Mouse (Mus musculus) CH12.LX (cell line): ENCODE results near the gene Arhgap4. TPM values are rescaled to one million over a fixed set of nuclear protein-coding genes. Genes with fewer than 3 reads are reported as not detected.

Experiments used
- DNase-seq: peaks from one replicate; pipeline ENCODE4 v3.0.0-alpha.2; 2013; ENCODE audit errors: extremely low read depth
- H3K27ac ChIP-seq: 2 replicates; pipeline ENCODE4 v1.5.1; 2012; ENCODE audit warnings: low read depth, mild to moderate bottlenecking, control low read depth, moderate library complexity; ENCODE audit not compliant: insufficient read depth
- H3K27me3 ChIP-seq: replicated peaks from 2 replicates; pipeline ENCODE3; 2012; ENCODE audit warnings: inconsistent platforms
- H3K36me3 ChIP-seq, 2 experiments: replicated peaks in 1 of 2; 2 replicates each; pipeline versions ENCODE3 to v1.6.1; 2012; ENCODE audit warnings: inconsistent platforms in 1 of 2, low read length in 1 of 2, mild to moderate bottlenecking in 1 of 2, mixed read lengths in 1 of 2, moderate library complexity in 1 of 2; ENCODE audit not compliant: control insufficient read depth in 1 of 2, insufficient read depth in 1 of 2
- H3K4me1 ChIP-seq, 2 experiments: 2 replicates each; pipeline ENCODE4 v1.6.1; 2012; ENCODE audit warnings: inconsistent platforms in 1 of 2, moderate library complexity in 1 of 2; ENCODE audit not compliant: insufficient read depth in 2 of 2, control insufficient read depth in 1 of 2
- H3K4me2 ChIP-seq: 2 replicates; pipeline ENCODE4 v1.6.1; 2012; ENCODE audit warnings: low read depth, mild to moderate bottlenecking, control low read depth; ENCODE audit not compliant: poor library complexity, insufficient read depth, severe bottlenecking
- H3K4me3 ChIP-seq, 3 experiments: fragments of 150-350 bp in 1 of 3; sonication (generic) in 1 of 3; replicated peaks in 1 of 3; 2 replicates each; pipeline versions ENCODE3 to v1.5.1; 2011 to 2012; ENCODE audit warnings: low read depth in 2 of 3, low read length in 2 of 3, mild to moderate bottlenecking in 2 of 3, moderate library complexity in 2 of 3, control low read depth in 1 of 3, improper control_type of control experiment in 1 of 3, inconsistent platforms in 1 of 3, mixed read lengths in 1 of 3; ENCODE audit not compliant: poor library complexity in 1 of 3
- H3K79me2 ChIP-seq: replicated peaks from 2 replicates; pipeline ENCODE4 v1.6.1; 2012; ENCODE audit warnings: mild to moderate bottlenecking, moderate library complexity; ENCODE audit not compliant: control insufficient read depth, poor library complexity, insufficient read depth, severe bottlenecking; ENCODE audit errors: extremely low read depth
- H3K9ac ChIP-seq: 2 replicates; pipeline ENCODE4 v1.6.1; 2012; ENCODE audit warnings: low read depth, mild to moderate bottlenecking, control low read depth, moderate library complexity; ENCODE audit not compliant: insufficient read depth
- H3K9me3 ChIP-seq: replicated peaks from 2 replicates; pipeline ENCODE3; 2012; ENCODE audit warnings: low read length, inconsistent platforms, mixed read lengths
- CTCF ChIP-seq, 2 experiments: IDR thresholded peaks in 1 of 2; conservative IDR thresholded peaks in 1 of 2; 2 replicates each; pipeline ENCODE4 v1.5.1; 2011 to 2012; ENCODE audit warnings: low read depth in 2 of 2, low read length in 2 of 2, improper control_type of control experiment in 1 of 2, inconsistent platforms in 1 of 2, mild to moderate bottlenecking in 1 of 2, moderate library complexity in 1 of 2
- ETS1 ChIP-seq: conservative IDR thresholded peaks from 2 replicates; pipeline ENCODE4 v1.6.1; 2012; ENCODE audit warnings: low read depth, mild to moderate bottlenecking, inconsistent platforms, low read length, improper control_type of control experiment, moderate library complexity
- MEF2A ChIP-seq: IDR thresholded peaks from 2 replicates; pipeline ENCODE4 v1.6.1; 2014; ENCODE audit warnings: low read depth, mild to moderate bottlenecking, inconsistent platforms, low read length, improper control_type of control experiment, borderline replicate concordance
- MYC ChIP-seq: IDR thresholded peaks from 2 replicates; pipeline ENCODE4 v1.6.1; 2011; ENCODE audit warnings: low read depth, mild to moderate bottlenecking, improper control_type of control experiment, low read length
- NELFE ChIP-seq: IDR thresholded peaks from 2 replicates; pipeline ENCODE4 v1.6.1; 2011; ENCODE audit warnings: low read depth, low read length, improper control_type of control experiment
- NRF1 ChIP-seq: IDR thresholded peaks from 2 replicates; pipeline ENCODE4 v1.6.1; 2014; ENCODE audit warnings: low read depth, mild to moderate bottlenecking, inconsistent platforms, low read length, improper control_type of control experiment, moderate library complexity
- POLR2A ChIP-seq: IDR thresholded peaks from 2 replicates; pipeline ENCODE4 v1.6.1; 2011; ENCODE audit warnings: low read depth, mild to moderate bottlenecking, improper control_type of control experiment, low read length
- RAD21 ChIP-seq: IDR thresholded peaks from 2 replicates; pipeline ENCODE4 v1.6.1; 2011; ENCODE audit warnings: low read depth, mild to moderate bottlenecking, low read length, improper control_type of control experiment, moderate library complexity
- SIN3A ChIP-seq: IDR thresholded peaks from 2 replicates; pipeline ENCODE4 v1.6.1; 2012; ENCODE audit warnings: low read length, improper control_type of control experiment, inconsistent platforms
- ZNF384 ChIP-seq: IDR thresholded peaks from 2 replicates; pipeline ENCODE4 v1.6.1; 2012; ENCODE audit warnings: low read depth, low read length, improper control_type of control experiment, inconsistent platforms
- dilution Hi-C: fragments of 300-500 bp; cut with MboI; formaldehyde crosslinking; loops from 2 replicates; pipeline ENCODE4 v1.14.3; 2020; ENCODE audit warnings: low sequenced_read_pairs; ENCODE audit not compliant: extremely low pct_unique_long_range_greater_than_20kb, extremely low pct_ligation_motif_present
- in situ Hi-C: fragments of 300-500 bp; cut with MboI; formaldehyde crosslinking; loops from 3 replicates; pipeline ENCODE4 v1.14.3; 2019; ENCODE audit warnings: low sequenced_read_pairs, low pct_ligation_motif_present, low pct_unique_long_range_greater_than_20kb, mixed read lengths
- polyA plus RNA-seq: library from polyadenylated mRNA; unstranded; fragments of >175 nt; gene quantifications from 2 replicates; pipeline ENCODE4 v1.2.1, GENCODE M21; 2012; ENCODE audit warnings: low read depth; ENCODE audit not compliant: insufficient read length
- total RNA-seq, 2 experiments: library from RNA; depleted of rRNA; stranded (reverse); fragments of 300-350 nt in 1 of 2; fragments of >200 nt in 1 of 2; gene quantifications; 2 replicates each; pipeline ENCODE4 v1.2.3; 2012 to 2014

The Arhgap4 gene
- total and polyA plus RNA-seq, 3 experiments, result 10.9 to 24.1 (median 14.3) TPM

DNA sequence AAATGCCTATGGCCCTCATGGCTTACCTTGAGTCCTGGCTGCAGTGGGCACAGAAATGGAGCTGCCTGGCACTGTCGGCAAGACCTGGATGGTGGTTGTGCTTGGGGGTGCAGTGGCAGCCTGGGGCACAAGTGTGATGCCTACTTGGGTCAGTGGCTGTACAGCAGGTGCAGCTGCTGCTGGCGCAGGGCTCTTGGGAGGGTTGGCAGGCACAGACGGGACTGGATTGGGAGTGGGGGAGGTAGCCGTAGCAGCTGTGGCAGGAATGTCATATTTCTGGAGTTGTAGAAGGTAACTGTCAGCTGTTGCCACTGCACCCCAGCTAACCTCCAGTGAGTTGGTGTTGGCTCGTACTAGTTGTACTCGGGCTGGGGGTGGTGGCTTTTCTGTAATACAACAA, 33.3 kb upstream of the Arhgap4 start:
- no peak overlapping the region for H3K4me3 ChIP-seq
- TF ChIP-seq NELFE, result no peak
- TF ChIP-seq, all 38 proteins: peak for 0
- Histone ChIP-seq H3K79me2 (peaks cover 15% of the 10 kb centered on the region), H3K36me3 (peaks cover 91 to 94% of the 10 kb centered on the region in 2 experiments), H3K4me2 (no peak overlapping the region), H3K4me1 (peaks cover under 1% of the 10 kb centered on the region in 2 experiments; a peak in 1 of 4 replicates), H3K27ac (no peak overlapping the region), H3K9ac (no peak overlapping the region), H3K27me3 (no peaks in the 10 kb centered on the region), H3K9me3 (no peaks in the 10 kb centered on the region)
- no peak for DNase-seq
- dilution Hi-C loops, result no loop called here
- in situ Hi-C loops, result no loop called here

DNA sequence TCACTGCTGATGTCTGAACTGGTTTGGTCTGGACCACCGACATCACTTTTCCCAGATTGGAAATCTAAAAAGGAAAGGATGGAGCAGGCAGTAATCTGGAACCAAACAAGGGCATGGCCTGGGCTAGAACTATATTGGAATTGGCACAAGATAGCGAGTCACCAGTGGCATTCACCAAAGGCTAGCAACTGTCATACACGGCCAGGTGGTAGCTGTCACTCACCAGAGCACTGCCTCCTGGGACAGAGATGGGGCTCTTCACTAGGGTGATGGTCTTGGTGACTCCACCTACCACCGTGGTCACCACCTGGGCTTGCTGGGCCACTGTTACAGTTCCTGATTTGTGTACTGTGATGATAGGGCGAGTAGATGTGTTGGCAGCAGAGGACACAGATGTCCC, 30.9 kb upstream of the Arhgap4 start:
- Histone ChIP-seq H3K27me3 (no peaks in the 10 kb centered on the region), H3K36me3 (peaks cover 93 to 94% of the 10 kb centered on the region in 2 experiments), H3K9ac (no peak overlapping the region), H3K4me2 (no peak overlapping the region), H3K4me3 (no peak overlapping the region), H3K9me3 (no peaks in the 10 kb centered on the region), H3K4me1 (peaks cover 12 to 19% of the 10 kb centered on the region in 2 experiments), H3K79me2 (peaks cover 3% of the 10 kb centered on the region), H3K27ac (no peak overlapping the region)
- DNase-seq, result no peak
- dilution Hi-C loops (no loop called here), in situ Hi-C loops (no loop called here)
- no peak for TF ChIP-seq SIN3A
- TF ChIP-seq NRF1, result no peak
- no peak for TF ChIP-seq MYC
- no peak for TF ChIP-seq POLR2A
- TF ChIP-seq MEF2A, result no peak
- no peak for TF ChIP-seq CTCF (conservative IDR thresholded peaks at IDR 0.05 in 1 of 2, IDR thresholded peaks at IDR 0.05 in 1 of 2; ENCODE audit: low read depth in 2 of 2, low read length in 2 of 2)
- no peak for TF ChIP-seq ZNF384
- no peak for TF ChIP-seq ETS1

- dilution Hi-C loops (no loop called here), in situ Hi-C loops (no loop called here)
- Histone ChIP-seq H3K79me2 (no peaks in the 10 kb centered on the region), H3K27ac (no peak overlapping the region; the same call in 1 of the 2 replicates), H3K4me1 (peaks cover 12 to 19% of the 10 kb centered on the region in 2 experiments), H3K4me2 (no peak overlapping the region), H3K36me3 (peaks cover 95 to 99% of the 10 kb centered on the region in 2 experiments), H3K9ac (no peak overlapping the region), H3K9me3 (no peaks in the 10 kb centered on the region), H3K27me3 (no peaks in the 10 kb centered on the region), H3K4me3 (no peak overlapping the region)
- TF ChIP-seq NELFE (no peak), RAD21 (no peak)
- no peak for DNase-seq
Measured at GRCm38 (mm10) chrX:73949341-73949740, 27.7 kb upstream of the Arhgap4 start.
